Mouse (Mus musculus) ovary, adult 2 months (tissue): ENCODE measurements around the gene Gm13103. TPM values are rescaled to one million over a fixed set of nuclear protein-coding genes. Genes with fewer than 3 reads are reported as not detected.

Source experiments
- polyA plus RNA-seq: library from polyadenylated mRNA; depleted of rRNA; stranded (reverse); fragments of >200 nt; gene quantifications from 2 replicates; pipeline ENCODE4 v1.2.3, GENCODE M21; 2012; rRNA removed

Gene Gm13103
- polyA plus RNA-seq = 0.44 and 0.96 TPM in 2 replicates

GRCm38 (mm10) chr4:143846197-143846596 lies at the start of gene Gm13103:
Gene Gm13103 (plus strand): TSS chr4:143846497.

GRCm38 (mm10) chr4:143815993-143816392 lies 30.3 kb upstream of the Gm13103 start, which contains the start of gene Gm13084:
Gene Gm13084 (minus strand): TSS chr4:143816093.

GRCm38 (mm10) chr4:143900280-143900679 lies 54.0 kb downstream of the Gm13103 start, which contains the start of gene Pramef6:
Gene Pramef6 (minus strand): TSS chr4:143900380.

Other genes starting within 250 kb of the Gm13103 start
- gene Gm13083, start 231.5 kb upstream of the Gm13103 start, polyA plus RNA-seq = not detected in 2 replicates
- not detected in 2 replicates for gene Gm13088, start 189.3 kb upstream of the Gm13103 start, polyA plus RNA-seq
- not detected in 2 replicates for gene Gm13089, start 143.8 kb upstream of the Gm13103 start, polyA plus RNA-seq
- not detected in 2 replicates for gene Gm13078, start 127.0 kb upstream of the Gm13103 start, polyA plus RNA-seq
- 2.2 and 2.8 TPM in 2 replicates for gene Gm13023, start 57.1 kb upstream of the Gm13103 start, polyA plus RNA-seq
- 1.8 and 3.5 TPM in 2 replicates for gene Gm13084, start 30.4 kb upstream of the Gm13103 start, polyA plus RNA-seq
- not detected in 2 replicates for gene Pramef6, start 53.9 kb downstream of the Gm13103 start, polyA plus RNA-seq
- not detected in 2 replicates for gene Pramef25, start 104.5 kb downstream of the Gm13103 start, polyA plus RNA-seq
- not detected in 2 replicates for gene Gm13101, start 120.5 kb downstream of the Gm13103 start, polyA plus RNA-seq
- not detected in 2 replicates for gene Pramef17, start 147.9 kb downstream of the Gm13103 start, polyA plus RNA-seq
- not detected in 2 replicates for gene Pramel4, start 212.6 kb downstream of the Gm13103 start, polyA plus RNA-seq